ENCODE assay signal across 9 mouse cellular contexts in the genomic region with DNA sequence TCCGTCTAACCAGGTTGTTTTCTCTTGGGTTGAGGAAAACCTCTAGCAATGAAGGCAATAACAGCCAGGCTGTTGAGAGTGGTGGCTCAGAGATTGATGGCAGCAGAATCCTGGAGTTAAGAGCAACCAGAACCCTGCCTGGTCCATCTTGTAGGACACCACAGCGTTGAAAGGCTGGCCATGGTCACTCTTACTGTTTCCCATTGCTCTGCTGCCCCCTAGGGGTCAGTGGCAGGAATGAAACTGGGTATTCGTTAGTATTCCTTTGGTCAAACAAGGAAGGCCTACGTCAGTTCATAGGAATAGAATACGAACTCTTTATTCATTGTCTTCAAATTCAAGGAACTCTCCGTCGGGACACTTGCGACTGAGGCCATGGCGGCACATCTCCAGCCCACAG. TPM values are rescaled to one million over a fixed set of nuclear protein-coding genes. Genes with fewer than 3 reads are reported as not detected.
DNase-seq lines count a peak whose midpoint lies in the region; ATAC-seq and TF ChIP-seq lines count a peak whose summit lies in the region.
"Had no signal": no experiment of that assay in that cellular context is flagged by ENCODE, and none has a peak within 500 bp of the region (broad histone marks: within the 10 kb centered on the region; RNA-seq: fewer than 3 reads in every experiment).

No protein-coding gene starts in this region.

- ATAC-seq in common myeloid progenitor, adult 5-6 weeks (replicated peaks; ENCODE audit: low read depth, poor library complexity, severe bottlenecking), result peak; percentile 95
- ATAC-seq in lung, postnatal 0 days, result no peak; the same call in 1 of the 2 replicates
- no peak for ATAC-seq in activated CD4-positive, CD25-positive, alpha-beta regulatory T cell, adult 4 months

- no peaks in the 10 kb centered on the region for H3K27me3 ChIP-seq in CH12.LX (replicated peaks)
- peaks cover 16% of the 10 kb centered on the region for H3K27me3 ChIP-seq in lung, postnatal 0 days (replicated peaks; ENCODE audit: insufficient read depth, low read length)

- DNase-seq in CH12.LX (ENCODE audit: extremely low read depth) (peak; percentile 50), adipocyte (ENCODE audit: low spot score) (peak; percentile 75)
- DNase-seq in gastrocnemius, adult 8-10 months (ENCODE audit: low spot score in 2 of 2), result peak; percentile 22 to 24
- peak; percentile 28 to 67 for DNase-seq in layer of hippocampus, adult 18-20 months (ENCODE audit: low spot score in 2 of 2)
- peak; percentile 71 for DNase-seq in lung, postnatal 0 days (ENCODE audit: low spot score)
- DNase-seq in retina, postnatal 7 days (ENCODE audit: low read depth, low spot score), result peak; percentile 59

- H3K27ac ChIP-seq in CH12.LX (ENCODE audit: insufficient read depth, low read depth), result no peak overlapping the region
- H3K27ac ChIP-seq in lung, postnatal 0 days (ENCODE audit: low read length), result no peak overlapping the region

- peak; percentile 82 for TF ChIP-seq RAD21 in CH12.LX (IDR thresholded peaks at IDR 0.05; ENCODE audit: low read depth, low read length)

- no peaks in the 10 kb centered on the region for H3K4me1 ChIP-seq in CH12.LX (ENCODE audit: control insufficient read depth in 1 of 2, insufficient read depth in 2 of 2)
- H3K4me1 ChIP-seq in lung, postnatal 0 days (ENCODE audit: insufficient read depth, low read depth, low read length), result no peaks in the 10 kb centered on the region

- H3K36me3 ChIP-seq in CH12.LX (replicated peaks in 1 of 2; ENCODE audit: control insufficient read depth in 1 of 2, insufficient read depth in 1 of 2, low read length in 1 of 2), result no peaks in the 10 kb centered on the region
- no peaks in the 10 kb centered on the region for H3K36me3 ChIP-seq in lung, postnatal 0 days (ENCODE audit: insufficient read depth, low read length)

- TF ChIP-seq EP300 in CH12.LX (IDR thresholded peaks at IDR 0.05; ENCODE audit: low read length), result no peak
- TF ChIP-seq EP300 in lung, postnatal 0 days (IDR thresholded peaks at IDR 0.05), result no peak

- no peak overlapping the region for H3K9ac ChIP-seq in CH12.LX (ENCODE audit: insufficient read depth, low read depth)
- H3K9ac ChIP-seq in lung, postnatal 0 days (replicated peaks; ENCODE audit: low read depth), result no peak overlapping the region

- in situ Hi-C loops in CH12.LX (cut with MboI; ENCODE audit: low pct_ligation_motif_present, low pct_unique_long_range_greater_than_20kb, low sequenced_read_pairs), result loop anchor here (25.0 kb wide), 2 partner anchors 166 to 291 kb away; no protein-coding TSS in a partner anchor

- no peak for TF ChIP-seq POLR2A in CH12.LX (IDR thresholded peaks at IDR 0.05; ENCODE audit: low read depth, low read length)

- TF ChIP-seq CTCF in CH12.LX (conservative IDR thresholded peaks at IDR 0.05 in 1 of 2, IDR thresholded peaks at IDR 0.05 in 1 of 2; ENCODE audit: low read depth in 2 of 2, low read length in 2 of 2), result peak; percentile 86 to 97
- TF ChIP-seq CTCF in lung, postnatal 0 days (IDR thresholded peaks at IDR 0.05), result peak; percentile 94

- H3K79me2 ChIP-seq in CH12.LX (replicated peaks; ENCODE audit: control insufficient read depth, extremely low read depth, insufficient read depth, poor library complexity, severe bottlenecking), result no peaks in the 10 kb centered on the region

- no peaks in the 10 kb centered on the region for H3K9me3 ChIP-seq in CH12.LX (replicated peaks; ENCODE audit: low read length)
- H3K9me3 ChIP-seq in lung, postnatal 0 days (ENCODE audit: low read length), result no peaks in the 10 kb centered on the region

- H3K4me2 ChIP-seq in CH12.LX (ENCODE audit: insufficient read depth, low read depth, poor library complexity, severe bottlenecking), result no peak overlapping the region
- H3K4me2 ChIP-seq in lung, postnatal 0 days (replicated peaks; ENCODE audit: low read depth, low read length), result no peak overlapping the region

- dilution Hi-C loops in CH12.LX (cut with MboI; ENCODE audit: extremely low pct_ligation_motif_present, extremely low pct_unique_long_range_greater_than_20kb, low sequenced_read_pairs), result no loop called here

- 8% methylated on average over 9 of the region's 9 CpGs for WGBS in lung, postnatal 0 days

- H3K4me3 ChIP-seq in CH12.LX (replicated peaks in 1 of 3; ENCODE audit: low read depth in 2 of 3, low read length in 2 of 3, poor library complexity in 1 of 3), result no peak overlapping the region
- H3K4me3 ChIP-seq in lung, postnatal 0 days (ENCODE audit: low read depth, low read length), result no peak overlapping the region

TF ChIP-seq in CH12.LX, 34 proteins besides CTCF, POLR2A, EP300 and RAD21:
- no peak for TF ChIP-seq MEF2A (IDR thresholded peaks at IDR 0.05; ENCODE audit: borderline replicate concordance, low read depth, low read length)
- no peak for TF ChIP-seq TCF12 (IDR thresholded peaks at IDR 0.05; ENCODE audit: low read depth, low read length)
- TF ChIP-seq IRF4 (IDR thresholded peaks at IDR 0.05; ENCODE audit: low read depth, low read length), result no peak
- TF ChIP-seq ELF1 (IDR thresholded peaks at IDR 0.05; ENCODE audit: low read depth, low read length), result 0 out of 2 replicates have a peak, but pooled peaks have one; percentile 5
- peak; percentile 49 for TF ChIP-seq SMC3 (IDR thresholded peaks at IDR 0.05; ENCODE audit: low read depth, low read length)
- no peak for TF ChIP-seq CHD2 (IDR thresholded peaks at IDR 0.05; ENCODE audit: low read length)
- no peak for TF ChIP-seq ZC3H11A (IDR thresholded peaks at IDR 0.05; ENCODE audit: low read depth, low read length)

RNA-seq across cellular contexts. Expression of a gene that starts 18.4 kb away (rescaled TPM):
- total RNA-seq in CH12.LX (2012; rRNA removed) (not detected in 2 replicates), CH12.LX (2014; rRNA removed) (not detected in 2 replicates)
- polyA plus RNA-seq in CH12.LX (2012; ENCODE audit: insufficient read length, low read depth), result not detected in 2 replicates
- total RNA-seq in common myeloid progenitor, adult 5-6 weeks (2017), result not detected in 2 replicates
- not detected for total RNA-seq in gastrocnemius, adult 8-10 months (2022)
- under 1 TPM; 0.54 to 0.63 TPM for total RNA-seq in layer of hippocampus, adult 18-20 months (2021)
- 0.07 and 0.24 TPM in 2 replicates for polyA plus RNA-seq in lung, postnatal 0 days (2015; fragmentation: Nextera tagmentation; extraction: Ambion mirVana)
- polyA plus RNA-seq in activated CD4-positive, CD25-positive, alpha-beta regulatory T cell, adult 4 months (2017; shearing (Covaris generic)), result not detected
- polyA plus RNA-seq: frontal cortex, adult 2 months had no signal

RNA-seq across cellular contexts. Expression of a gene that starts 43.7 kb away (rescaled TPM):
- total RNA-seq in CH12.LX (2012; rRNA removed) (not detected in 2 replicates), CH12.LX (2014; rRNA removed) (not detected in 2 replicates)
- not detected in 2 replicates for polyA plus RNA-seq in CH12.LX (2012; ENCODE audit: insufficient read length, low read depth)
- not detected in 2 replicates for total RNA-seq in common myeloid progenitor, adult 5-6 weeks (2017)
- 1 to 10 TPM; 5.6 to 5.9 (median 5.6) TPM for total RNA-seq in gastrocnemius, adult 8-10 months (2022)
- under 1 TPM; 0.79 to 0.81 TPM for total RNA-seq in layer of hippocampus, adult 18-20 months (2021)
- 0.18 and 0.20 TPM in 2 replicates for polyA plus RNA-seq in lung, postnatal 0 days (2015; fragmentation: Nextera tagmentation; extraction: Ambion mirVana)
- not detected for polyA plus RNA-seq in activated CD4-positive, CD25-positive, alpha-beta regulatory T cell, adult 4 months (2017; shearing (Covaris generic))

Comparison
In these comparisons a context has a peak if more than half of its experiments do, and no peak if none do; other contexts are left out.
1. DNase-seq: peak in every context shown above with its lines; median percentile 75 in adipocyte; 71 in lung, postnatal 0 days; 59 in retina, postnatal 7 days; 50 in CH12.LX; 48 in layer of hippocampus, adult 18-20 months; 23 in gastrocnemius, adult 8-10 months.